Mouse (Mus musculus) naive thymus-derived CD4-positive, alpha-beta T cell, adult 2 months (primary cell): ENCODE results near the gene Ccdc185.
A peak's percentile ranks its signal among the peaks of the same experiment; 100 is the strongest.

ENCODE experiments used
- DNase-seq: peaks from one replicate; pipeline ENCODE4 v3.0.0-alpha.2; 2011; ENCODE audit warnings: low read depth

Gene Ccdc185

GRCm38 (mm10) chr1:182749080-182749479 lies at the start of gene Ccdc185:
TSS of gene Ccdc185 (minus strand) at chr1:182749180.
- no peak for DNase-seq

GRCm38 (mm10) chr1:182797048-182797447 lies 48.1 kb upstream of the Ccdc185 start:
- DNase-seq: no peak

- no peak for DNase-seq
Observed at GRCm38 (mm10) chr1:182794628-182795027, 45.6 kb upstream of the Ccdc185 start.

- no peak for DNase-seq
Observed at GRCm38 (mm10) chr1:182794221-182794620, 45.2 kb upstream of the Ccdc185 start.

GRCm38 (mm10) chr1:182792521-182793071 lies 43.6 kb upstream of the Ccdc185 start:
- peak; percentile 33 for DNase-seq

- DNase-seq: no peak
Observed at GRCm38 (mm10) chr1:182788896-182789295, 39.9 kb upstream of the Ccdc185 start.

- no peak for DNase-seq
Observed at GRCm38 (mm10) chr1:182787030-182787429, 38.0 kb upstream of the Ccdc185 start.

- no peak for DNase-seq
Observed at GRCm38 (mm10) chr1:182785504-182785903, 36.5 kb upstream of the Ccdc185 start.

- no peak for DNase-seq
Observed at GRCm38 (mm10) chr1:182784784-182785183, 35.8 kb upstream of the Ccdc185 start.

GRCm38 (mm10) chr1:182783774-182784173 lies 34.8 kb upstream of the Ccdc185 start:
- DNase-seq: no peak

GRCm38 (mm10) chr1:182779024-182779520 lies 30.1 kb upstream of the Ccdc185 start:
- no peak for DNase-seq

GRCm38 (mm10) chr1:182778225-182778624 lies 29.2 kb upstream of the Ccdc185 start:
- no peak for DNase-seq

GRCm38 (mm10) chr1:182776749-182777410 lies 27.9 kb upstream of the Ccdc185 start:
- no peak for DNase-seq

- DNase-seq: no peak
Observed at GRCm38 (mm10) chr1:182775576-182775975, 26.6 kb upstream of the Ccdc185 start.

GRCm38 (mm10) chr1:182764541-182765281 lies 15.7 kb upstream of the Ccdc185 start:
- no peak for DNase-seq

GRCm38 (mm10) chr1:182763716-182764461 lies 14.9 kb upstream of the Ccdc185 start, which contains the start of gene Susd4:
TSS of gene Susd4 (plus strand) at chr1:182763860.
- peak; percentile 60 for DNase-seq

GRCm38 (mm10) chr1:182763191-182763715 lies 14.3 kb upstream of the Ccdc185 start:
- no peak for DNase-seq

- DNase-seq: no peak
Observed at GRCm38 (mm10) chr1:182758783-182759182, 9.8 kb upstream of the Ccdc185 start.

- no peak for DNase-seq
Observed at GRCm38 (mm10) chr1:182754865-182755264, 5.9 kb upstream of the Ccdc185 start.

GRCm38 (mm10) chr1:182753694-182754093 lies 4.7 kb upstream of the Ccdc185 start:
- no peak for DNase-seq

GRCm38 (mm10) chr1:182751301-182751700 lies 2.3 kb upstream of the Ccdc185 start:
- DNase-seq: no peak

GRCm38 (mm10) chr1:182747834-182748233 lies 1.1 kb downstream of the Ccdc185 start:
- DNase-seq: no peak
